Mouse (Mus musculus): ENCODE data around the gene Ddit4.

- TF ChIP-seq CTCF (IDR thresholded peaks at IDR 0.05; ENCODE audit: extremely low read depth, insufficient read depth, insufficient read length, insufficient replicate concordance) (no peak), POLR2A (IDR thresholded peaks at IDR 0.05; ENCODE audit: low read depth, low read length) (no peak)
Observed at GRCm38 (mm10) chr10:59965788-59966187, 14.2 kb upstream of the Ddit4 start.

Measured in spleen, adult 2 months (tissue).